Mouse (Mus musculus) midbrain, embryonic 13.5 days (tissue): ENCODE measurements at regions not wholly inside any gene's neighbourhood (a gene's known extent, or its start where the extent isn't known, plus 50 kb on each side); places are given as distances from the start of the nearest gene placed in this dataset.

Experiments
- ATAC-seq: fragments of 200-750 bp; cut with Nextera tagmentation; 2 replicates; pipeline ENCODE4 v1.8.0; 2017; ENCODE audit warnings: mild to moderate bottlenecking, moderate TSS enrichment, moderate library complexity
- H3K27ac ChIP-seq: fragments of 300-500 bp; sonication (generic); 2 replicates; pipeline ENCODE4 v1.5.1; 2015; ENCODE audit warnings: inconsistent platforms, mild to moderate bottlenecking, moderate library complexity
- H3K27me3 ChIP-seq: fragments of 300-500 bp; sonication (generic); 2 replicates; pipeline ENCODE4 v1.6.1; 2015; ENCODE audit warnings: mild to moderate bottlenecking, inconsistent platforms
- H3K36me3 ChIP-seq: fragments of 300-500 bp; sonication (generic); 2 replicates; pipeline ENCODE4 v1.6.1; 2015; ENCODE audit warnings: mild to moderate bottlenecking, inconsistent platforms
- H3K4me1 ChIP-seq: fragments of 300-500 bp; sonication (generic); replicated peaks from 2 replicates; pipeline ENCODE4 v1.6.1; 2015; ENCODE audit warnings: inconsistent platforms
- H3K4me2 ChIP-seq: fragments of 300-500 bp; sonication (generic); replicated peaks from 2 replicates; pipeline ENCODE4 v1.6.1; 2015; ENCODE audit warnings: moderate library complexity, mild to moderate bottlenecking, inconsistent platforms
- H3K4me3 ChIP-seq: fragments of 300-500 bp; sonication (generic); replicated peaks from 2 replicates; pipeline ENCODE4 v1.5.1; 2015; ENCODE audit warnings: mild to moderate bottlenecking, inconsistent platforms
- H3K9ac ChIP-seq: fragments of 300-500 bp; sonication (generic); replicated peaks from 2 replicates; pipeline ENCODE4 v1.6.1; 2015; ENCODE audit warnings: mild to moderate bottlenecking, inconsistent platforms
- H3K9me3 ChIP-seq: fragments of 300-500 bp; sonication (generic); 2 replicates; pipeline ENCODE4 v1.6.1; 2016; ENCODE audit warnings: mild to moderate bottlenecking, inconsistent platforms
- WGBS: fragments of 180-500 bp; shearing (Covaris S2); methylation state at CpG from one replicate; pipeline ENCODE4 v1.1.7; 2015; 5-methylcytosine and 5-hydroxymethylcytosine counted together

GRCm38 (mm10) chr16:51457166-51457565 lies 573.9 kb upstream of the Cblb start:
- WGBS = 46% methylated on average over 1 of the region's 1 CpGs
- no peaks in the 10 kb centered on the region for H3K27me3 ChIP-seq
- no peak overlapping the region for H3K4me3 ChIP-seq
- H3K4me1 ChIP-seq = no peaks in the 10 kb centered on the region
- ATAC-seq = no peak
- no peaks in the 10 kb centered on the region for H3K9me3 ChIP-seq
- no peaks in the 10 kb centered on the region for H3K36me3 ChIP-seq
- H3K9ac ChIP-seq = no peak overlapping the region
- no peak overlapping the region for H3K4me2 ChIP-seq
- H3K27ac ChIP-seq = no peak overlapping the region

- no peak for ATAC-seq
- Histone ChIP-seq H3K9ac (no peak overlapping the region), H3K9me3 (no peaks in the 10 kb centered on the region), H3K4me2 (no peak overlapping the region), H3K36me3 (no peaks in the 10 kb centered on the region), H3K4me3 (no peak overlapping the region), H3K4me1 (no peaks in the 10 kb centered on the region), H3K27me3 (no peaks in the 10 kb centered on the region), H3K27ac (no peak overlapping the region)
- WGBS = 84% methylated on average over 3 of the region's 3 CpGs
These were observed 555.3 kb upstream of the Cblb start for GRCm38 (mm10) chr16:51475690-51476089.

- no peak overlapping the region for H3K4me2 ChIP-seq
- H3K27ac ChIP-seq = no peak overlapping the region
- H3K27me3 ChIP-seq = no peaks in the 10 kb centered on the region
- H3K36me3 ChIP-seq = no peaks in the 10 kb centered on the region
- H3K9me3 ChIP-seq = no peaks in the 10 kb centered on the region
- no peaks in the 10 kb centered on the region for H3K4me1 ChIP-seq
- H3K4me3 ChIP-seq = no peak overlapping the region
- no peak overlapping the region for H3K9ac ChIP-seq
- ATAC-seq = no peak
- WGBS = 85% methylated on average over 2 of the region's 2 CpGs
These were observed 534.9 kb upstream of the Cblb start for GRCm38 (mm10) chr16:51496096-51496495.

- H3K27me3 ChIP-seq = no peaks in the 10 kb centered on the region
- no peak overlapping the region for H3K9ac ChIP-seq
- H3K4me2 ChIP-seq = no peak overlapping the region
- H3K27ac ChIP-seq = no peak overlapping the region
- 91% methylated on average over 7 of the region's 7 CpGs for WGBS
- no peak overlapping the region for H3K4me3 ChIP-seq
- H3K36me3 ChIP-seq = no peaks in the 10 kb centered on the region
- H3K9me3 ChIP-seq = no peaks in the 10 kb centered on the region
- no peak for ATAC-seq
- H3K4me1 ChIP-seq = no peaks in the 10 kb centered on the region
These were observed 533.2 kb upstream of the Cblb start for GRCm38 (mm10) chr16:51497777-51498176.

- H3K9me3 ChIP-seq = no peaks in the 10 kb centered on the region
- no peaks in the 10 kb centered on the region for H3K27me3 ChIP-seq
- 56% methylated on average over 3 of the region's 3 CpGs for WGBS
- no peak overlapping the region for H3K4me2 ChIP-seq
- H3K9ac ChIP-seq = no peak overlapping the region
- H3K4me1 ChIP-seq = peaks cover 13% of the 10 kb centered on the region
- no peak overlapping the region for H3K4me3 ChIP-seq
- ATAC-seq = no peak
- H3K27ac ChIP-seq = no peak overlapping the region
- H3K36me3 ChIP-seq = no peaks in the 10 kb centered on the region
These were observed 513.9 kb upstream of the Cblb start for GRCm38 (mm10) chr16:51517079-51517478.

- WGBS = 49% methylated on average over 4 of the region's 4 CpGs
- 0 out of 2 replicates have a peak, but pooled peaks have one; percentile 38 for ATAC-seq
These were observed 510.3 kb upstream of the Cblb start for GRCm38 (mm10) chr16:51520762-51521161.

GRCm38 (mm10) chr16:51521317-51522092 lies 509.5 kb upstream of the Cblb start:
- H3K27ac ChIP-seq = peak overlapping the region; percentile 55

More at GRCm38 (mm10) chr16:51520762-51521161, 510.3 kb upstream of the Cblb start:
- Histone ChIP-seq H3K4me2 (no peak overlapping the region), H3K27me3 (no peaks in the 10 kb centered on the region), H3K4me1 (peaks cover 19% of the 10 kb centered on the region), H3K9ac (no peak overlapping the region), H3K9me3 (no peaks in the 10 kb centered on the region), H3K27ac (peak overlapping the region; percentile 55), H3K4me3 (no peak overlapping the region), H3K36me3 (no peaks in the 10 kb centered on the region)

GRCm38 (mm10) chr16:51524023-51524422 lies 507.0 kb upstream of the Cblb start:
- no peak overlapping the region for H3K27ac ChIP-seq
- H3K27me3 ChIP-seq = no peaks in the 10 kb centered on the region
- no peak overlapping the region for H3K9ac ChIP-seq
- no peak for ATAC-seq
- no peaks in the 10 kb centered on the region for H3K9me3 ChIP-seq
- WGBS = 94% methylated on average over 1 of the region's 1 CpGs
- peaks cover 14% of the 10 kb centered on the region for H3K4me1 ChIP-seq
- no peak overlapping the region for H3K4me2 ChIP-seq
- no peak overlapping the region for H3K4me3 ChIP-seq
- no peaks in the 10 kb centered on the region for H3K36me3 ChIP-seq

More at GRCm38 (mm10) chr16:51521317-51522092, 509.5 kb upstream of the Cblb start:
- Histone ChIP-seq H3K36me3 (no peaks in the 10 kb centered on the region), H3K4me3 (no peak overlapping the region), H3K4me2 (peak overlapping the region; percentile 23; the same call in 1 of the 2 replicates), H3K27me3 (no peaks in the 10 kb centered on the region), H3K4me1 (peaks cover 19% of the 10 kb centered on the region), H3K9me3 (no peaks in the 10 kb centered on the region), H3K9ac (no peak overlapping the region)
- 50% methylated on average over 13 of the region's 13 CpGs for WGBS
- peak; percentile 89 for ATAC-seq

- no peak overlapping the region for H3K9ac ChIP-seq
- WGBS = 91% methylated on average over 1 of the region's 1 CpGs
- H3K4me1 ChIP-seq = no peaks in the 10 kb centered on the region
- no peak overlapping the region for H3K27ac ChIP-seq
- no peak for ATAC-seq
- no peaks in the 10 kb centered on the region for H3K36me3 ChIP-seq
- no peaks in the 10 kb centered on the region for H3K27me3 ChIP-seq
- no peak overlapping the region for H3K4me2 ChIP-seq
- no peaks in the 10 kb centered on the region for H3K9me3 ChIP-seq
- H3K4me3 ChIP-seq = no peak overlapping the region
These were observed 498.5 kb upstream of the Cblb start for GRCm38 (mm10) chr16:51532496-51532895.

GRCm38 (mm10) chr16:51543769-51544168 lies 487.3 kb upstream of the Cblb start:
- no peaks in the 10 kb centered on the region for H3K4me1 ChIP-seq
- no peak for ATAC-seq
- H3K9me3 ChIP-seq = no peaks in the 10 kb centered on the region
- no peak overlapping the region for H3K27ac ChIP-seq
- WGBS = 87% methylated on average over 4 of the region's 4 CpGs
- no peaks in the 10 kb centered on the region for H3K36me3 ChIP-seq
- no peaks in the 10 kb centered on the region for H3K27me3 ChIP-seq
- H3K9ac ChIP-seq = no peak overlapping the region
- H3K4me3 ChIP-seq = no peak overlapping the region
- H3K4me2 ChIP-seq = no peak overlapping the region

GRCm38 (mm10) chr16:51547032-51547431 lies 484.0 kb upstream of the Cblb start:
- Histone ChIP-seq H3K4me2 (no peak overlapping the region), H3K4me1 (no peaks in the 10 kb centered on the region), H3K27ac (no peak overlapping the region), H3K36me3 (no peaks in the 10 kb centered on the region), H3K4me3 (no peak overlapping the region), H3K27me3 (no peaks in the 10 kb centered on the region), H3K9me3 (no peaks in the 10 kb centered on the region), H3K9ac (no peak overlapping the region)
- WGBS = 85% methylated on average over 1 of the region's 1 CpGs
- ATAC-seq = no peak

GRCm38 (mm10) chr16:51562866-51563658 lies 468.0 kb upstream of the Cblb start:
- no peak overlapping the region for H3K27ac ChIP-seq
- H3K9ac ChIP-seq = no peak overlapping the region
- no peaks in the 10 kb centered on the region for H3K4me1 ChIP-seq
- H3K36me3 ChIP-seq = no peaks in the 10 kb centered on the region
- H3K4me2 ChIP-seq = no peak overlapping the region
- no peak for ATAC-seq
- 88% methylated on average over 5 of the region's 5 CpGs for WGBS
- H3K27me3 ChIP-seq = no peaks in the 10 kb centered on the region
- no peak overlapping the region for H3K4me3 ChIP-seq
- no peaks in the 10 kb centered on the region for H3K9me3 ChIP-seq
